Mouse (Mus musculus) midbrain, postnatal 0 days (tissue): ENCODE data around the gene Slc15a1. TPM values are rescaled to one million over a fixed set of nuclear protein-coding genes. Genes with fewer than 3 reads are reported as not detected.
A peak's percentile ranks its signal among the peaks of the same experiment; 100 is the strongest.

Source experiments
- ATAC-seq: fragments of 200-750 bp; cut with Nextera tagmentation; 2 replicates; pipeline ENCODE4 v1.8.0; 2017; ENCODE audit warnings: moderate number of reproducible peaks, mild to moderate bottlenecking, moderate TSS enrichment, moderate library complexity; ENCODE audit not compliant: low FRiP score
- DNase-seq: peaks from one replicate; pipeline ENCODE4 v3.0.0-alpha.2; 2015; ENCODE audit warnings: low spot score
- H3K27ac ChIP-seq: fragments of 300-500 bp; sonication (generic); 2 replicates; pipeline ENCODE4 v1.5.1; 2014; ENCODE audit warnings: low read depth, mild to moderate bottlenecking, low read length, mixed read lengths
- H3K27me3 ChIP-seq: fragments of 300-500 bp; sonication (generic); 2 replicates; pipeline ENCODE4 v1.6.1; 2014; ENCODE audit warnings: low read length, control low read depth, mixed read lengths; ENCODE audit not compliant: insufficient read depth
- H3K36me3 ChIP-seq: fragments of 300-500 bp; sonication (generic); 2 replicates; pipeline ENCODE4 v1.6.1; 2014; ENCODE audit warnings: low read length, control low read depth, mixed read lengths; ENCODE audit not compliant: insufficient read depth
- H3K4me1 ChIP-seq: fragments of 300-500 bp; sonication (generic); 2 replicates; pipeline ENCODE4 v1.6.1; 2014; ENCODE audit warnings: mild to moderate bottlenecking, control low read depth, antibody characterized with exemption, low read length, mixed read lengths; ENCODE audit not compliant: insufficient read depth
- H3K4me2 ChIP-seq: fragments of 300-500 bp; sonication (generic); 2 replicates; pipeline ENCODE4 v1.6.1; 2014; ENCODE audit warnings: low read depth, mild to moderate bottlenecking, low read length, mixed read lengths; ENCODE audit not compliant: poor library complexity, severe bottlenecking
- H3K4me3 ChIP-seq: fragments of 300-500 bp; sonication (generic); 2 replicates; pipeline ENCODE4 v1.5.1; 2014; ENCODE audit warnings: low read depth, mild to moderate bottlenecking, low read length, moderate library complexity
- H3K9ac ChIP-seq: fragments of 300-500 bp; sonication (generic); replicated peaks from 2 replicates; pipeline ENCODE4 v1.6.1; 2014; ENCODE audit warnings: mild to moderate bottlenecking, low read length, moderate library complexity, mixed read lengths; ENCODE audit not compliant: poor library complexity, severe bottlenecking
- H3K9me3 ChIP-seq: fragments of 300-500 bp; sonication (generic); 2 replicates; pipeline ENCODE4 v1.6.1; 2016; ENCODE audit warnings: low read length, control low read depth
- CTCF ChIP-seq: IDR thresholded peaks from 2 replicates; pipeline ENCODE4 v1.5.1; 2016; ENCODE audit warnings: antibody characterized with exemption, mild to moderate bottlenecking
- WGBS: fragments of 180-500 bp; shearing (Covaris S2); extraction: QIAGEN DNeasy Blood & Tissue Kit; methylation state at CpG from one replicate; pipeline ENCODE4 v1.1.7; 2014; 5-methylcytosine and 5-hydroxymethylcytosine counted together
- polyA plus RNA-seq: library from polyadenylated mRNA; unstranded; fragments of >200 nt; fragmentation: Nextera tagmentation; extraction: Ambion mirVana; gene quantifications from 2 replicates; pipeline ENCODE4 v1.2.1, GENCODE M21; 2015
- total RNA-seq: library from RNA; depleted of rRNA; stranded (reverse); fragments of >200 nt; gene quantifications from 2 replicates; pipeline ENCODE4 v1.2.3, GENCODE M21; 2014; rRNA removed

Slc15a1 gene
- total RNA-seq (0.05 TPM in 1 of 2 replicates, not detected in the other), polyA plus RNA-seq (0.06 and 0.12 TPM in 2 replicates)

DNA sequence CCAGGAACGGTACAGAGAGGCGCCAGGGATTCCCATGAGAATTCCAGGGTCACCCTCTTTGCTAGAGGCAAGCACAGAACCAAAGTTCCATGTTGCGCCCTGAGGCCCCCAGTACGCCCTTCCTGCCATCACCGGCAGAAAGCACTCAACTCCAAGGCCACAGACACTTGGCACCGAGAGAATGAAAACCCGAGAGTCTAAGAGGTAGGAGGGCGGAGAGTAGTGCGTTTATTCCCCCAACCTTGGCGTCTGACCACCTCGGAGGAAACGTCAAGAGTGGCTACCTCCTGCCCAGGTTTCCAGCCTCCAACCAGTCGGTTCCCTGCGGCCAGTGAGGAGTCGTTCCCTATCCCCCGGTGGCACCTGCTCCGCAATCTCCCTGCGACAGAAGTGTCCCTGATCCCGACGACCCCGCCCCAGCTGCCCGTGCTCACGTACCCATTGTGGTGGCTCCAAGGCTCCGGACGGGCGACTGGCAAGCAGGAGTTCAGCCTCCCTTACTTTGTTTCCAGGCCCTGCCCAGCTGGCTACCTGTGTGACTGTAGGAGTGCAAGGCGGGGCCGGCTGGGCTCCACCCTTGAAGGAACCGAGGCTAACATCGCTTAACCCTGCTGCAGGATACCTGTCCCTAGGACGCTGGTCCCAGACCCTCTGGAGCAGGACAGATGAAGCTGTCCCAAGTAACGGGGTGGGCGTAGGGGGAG is at the start of gene Slc15a1:
TSS of gene Slc15a1 (minus strand) at position 472 of the 704 bp plus-strand sequence.
- Histone ChIP-seq H3K27ac (no peak within 1 kb of the TSS), H3K9me3 (no peaks in the 10 kb centered on the region), H3K4me2 (peak within 1 kb of the TSS; percentile 18; the same call in 1 of the 2 replicates), H3K4me3 (no peak within 1 kb of the TSS), H3K27me3 (peaks cover 22% of the 10 kb centered on the region), H3K36me3 (no peaks in the 10 kb centered on the region), H3K4me1 (no peaks in the 10 kb centered on the region), H3K9ac (no peak within 1 kb of the TSS)
- 10% methylated on average over 33 of the region's 33 CpGs for WGBS
- DNase-seq (no peak), ATAC-seq (no peak)
- TF ChIP-seq CTCF = no peak

DNA sequence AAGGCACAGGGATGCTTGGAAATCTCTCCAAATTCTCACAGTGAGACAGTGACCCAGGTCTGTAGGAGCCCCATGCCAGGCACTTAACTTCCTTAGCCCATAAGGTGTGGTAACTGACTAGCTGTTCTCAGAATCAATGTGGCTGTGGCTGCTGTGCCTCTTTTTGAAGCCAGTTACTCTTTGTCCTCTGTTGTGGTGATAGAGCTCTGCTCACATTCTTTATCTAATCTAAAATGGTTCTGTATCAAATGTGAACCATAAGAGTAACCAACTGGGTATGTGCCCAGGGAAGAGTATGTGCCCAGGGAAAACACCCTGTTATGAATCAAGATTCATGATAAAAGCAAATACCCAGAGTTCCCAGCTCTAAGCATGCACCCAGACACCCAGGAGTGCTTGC is 48.7 kb upstream of the Slc15a1 start:
- Histone ChIP-seq H3K36me3 (peaks cover 51% of the 10 kb centered on the region), H3K4me3 (no peak overlapping the region), H3K27ac (no peak overlapping the region), H3K4me2 (no peak overlapping the region), H3K9ac (no peak overlapping the region), H3K9me3 (no peaks in the 10 kb centered on the region), H3K27me3 (no peaks in the 10 kb centered on the region), H3K4me1 (no peaks in the 10 kb centered on the region)
- no peak for TF ChIP-seq CTCF
- no peak for DNase-seq
- no peak for ATAC-seq

DNA sequence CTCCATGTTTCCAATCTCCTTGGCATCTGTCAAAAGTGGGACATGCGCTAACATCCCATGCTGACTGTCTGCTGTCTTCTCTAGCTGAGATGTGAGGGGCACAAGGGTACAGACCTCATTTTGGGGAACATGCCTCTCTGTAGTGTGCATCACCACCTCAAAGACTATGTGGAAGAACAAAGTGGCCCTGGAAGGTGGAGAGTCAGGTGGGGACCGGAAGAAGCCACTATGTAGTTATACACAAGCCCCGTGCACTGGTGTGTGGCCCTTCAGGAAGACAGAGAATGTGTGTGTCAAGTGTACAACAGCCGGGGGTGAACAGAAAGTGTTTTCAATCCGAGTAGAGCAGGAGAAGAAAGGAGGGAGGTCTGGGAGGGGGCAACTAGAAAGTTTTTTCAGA is 47.5 kb upstream of the Slc15a1 start:
- no peak overlapping the region for H3K9ac ChIP-seq
- no peak overlapping the region for H3K4me3 ChIP-seq
- no peak overlapping the region for H3K27ac ChIP-seq
- no peak for DNase-seq
- no peaks in the 10 kb centered on the region for H3K9me3 ChIP-seq
- ATAC-seq = no peak
- H3K36me3 ChIP-seq = peaks cover 45% of the 10 kb centered on the region
- H3K4me1 ChIP-seq = no peaks in the 10 kb centered on the region
- H3K27me3 ChIP-seq = no peaks in the 10 kb centered on the region
- 83% methylated on average over 5 of the region's 5 CpGs for WGBS
- H3K4me2 ChIP-seq = no peak overlapping the region
- TF ChIP-seq CTCF = no peak

DNA sequence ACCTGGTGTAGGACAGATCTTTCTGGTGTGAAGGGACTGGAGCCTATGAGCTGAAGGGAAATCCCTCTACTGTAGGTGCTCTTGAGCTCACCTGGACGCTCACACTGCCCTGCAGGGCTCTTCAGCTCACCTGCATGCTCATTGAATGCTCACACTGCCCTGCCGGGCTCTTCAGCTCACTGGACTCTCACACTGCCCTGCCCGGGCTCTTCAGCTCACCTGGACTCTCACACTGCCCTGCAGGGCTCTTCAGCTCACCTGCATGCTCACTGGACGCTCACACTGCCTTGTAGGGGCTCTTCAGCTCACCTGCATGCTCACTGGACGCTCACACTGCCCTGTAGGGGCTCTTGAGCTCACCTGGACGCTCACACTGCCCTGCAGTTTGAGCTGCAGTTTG is 44.8 kb upstream of the Slc15a1 start:
- ATAC-seq = no peak
- 81% methylated on average over 6 of the region's 6 CpGs for whole genome bisulfite sequencing

DNA sequence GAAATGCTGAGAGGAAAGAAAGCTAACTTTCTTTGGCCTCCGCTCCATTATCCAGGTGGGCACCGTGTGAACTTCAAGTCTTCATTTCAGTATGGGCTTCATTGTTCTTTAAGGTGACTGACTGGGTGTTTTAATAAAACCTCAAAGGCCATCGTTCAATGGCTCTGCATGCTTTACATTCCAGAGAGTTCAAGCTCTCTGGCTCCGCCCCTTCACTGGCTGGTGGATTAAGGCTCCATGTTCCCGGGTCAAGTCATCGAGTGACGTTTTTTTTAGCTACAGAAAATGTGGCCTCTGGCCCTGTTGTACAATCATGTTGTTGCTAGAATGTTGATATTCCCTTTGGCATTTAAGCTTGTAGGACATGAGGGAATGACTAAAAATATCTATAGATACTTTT is 42.7 kb upstream of the Slc15a1 start:
- Histone ChIP-seq H3K9ac (no peak overlapping the region), H3K4me3 (no peak overlapping the region), H3K4me1 (no peaks in the 10 kb centered on the region), H3K27me3 (no peaks in the 10 kb centered on the region), H3K9me3 (no peaks in the 10 kb centered on the region), H3K4me2 (no peak overlapping the region), H3K27ac (no peak overlapping the region), H3K36me3 (peaks cover 51% of the 10 kb centered on the region)
- 35% methylated on average over 7 of the region's 7 CpGs for WGBS
- ATAC-seq (no peak), DNase-seq (no peak)
- no peak for TF ChIP-seq CTCF

More for the DNA sequence above, 44.8 kb upstream of the Slc15a1 start:
- H3K27me3 ChIP-seq = no peaks in the 10 kb centered on the region
- DNase-seq = no peak
- H3K9me3 ChIP-seq = no peaks in the 10 kb centered on the region
- no peak overlapping the region for H3K9ac ChIP-seq
- H3K27ac ChIP-seq = no peak overlapping the region
- no peak for TF ChIP-seq CTCF
- H3K4me1 ChIP-seq = no peaks in the 10 kb centered on the region
- H3K36me3 ChIP-seq = peaks cover 57% of the 10 kb centered on the region
- H3K4me3 ChIP-seq = no peak overlapping the region
- H3K4me2 ChIP-seq = no peak overlapping the region

DNA sequence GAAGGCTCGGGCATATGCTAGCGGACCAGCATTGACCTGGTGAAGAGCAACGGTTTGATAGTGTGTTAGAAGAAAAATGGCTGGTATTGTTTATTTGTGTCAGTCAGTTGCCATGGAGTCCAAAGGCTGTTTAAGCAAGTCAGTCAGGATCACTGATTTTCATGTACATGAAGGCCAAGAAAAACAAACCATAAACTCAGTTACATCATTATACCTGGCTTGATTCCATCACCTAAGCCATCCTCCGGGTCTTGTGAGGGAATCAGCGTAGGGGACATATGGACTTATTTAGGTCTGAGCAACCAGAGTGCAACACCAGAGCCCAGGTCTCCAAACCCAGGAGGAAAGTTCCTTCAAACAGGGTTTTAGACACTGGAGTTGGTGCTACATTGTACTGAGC is 41.6 kb upstream of the Slc15a1 start:
- Histone ChIP-seq H3K27ac (no peak overlapping the region), H3K36me3 (peaks cover 45% of the 10 kb centered on the region), H3K9me3 (no peaks in the 10 kb centered on the region), H3K4me1 (no peaks in the 10 kb centered on the region), H3K4me2 (no peak overlapping the region), H3K27me3 (no peaks in the 10 kb centered on the region), H3K4me3 (no peak overlapping the region), H3K9ac (no peak overlapping the region)
- no peak for TF ChIP-seq CTCF
- DNase-seq (no peak), ATAC-seq (no peak)
- WGBS = 96% methylated on average over 5 of the region's 5 CpGs
